Mouse (Mus musculus): ENCODE measurements around the gene Lrrc61.

GRCm38 (mm10) chr6:48614756-48615155 is 60.2 kb downstream of the Lrrc61 start:
- TF ChIP-seq CTCF (IDR thresholded peaks at IDR 0.05; ENCODE audit: extremely low read depth, insufficient read depth, low read length) (no peak), POLR2A (IDR thresholded peaks at IDR 0.05; ENCODE audit: extremely low read depth, insufficient read depth, low read length) (no peak)

Measured in cortical plate, adult 2 months (tissue).